Mouse (Mus musculus) T-helper 2 cell (primary cell): ENCODE data around the gene Grn.
"Not testable (repeated sequence)": the region's sequence is repeated elsewhere in the genome, so short reads cannot be mapped to it uniquely, and the experiment has no call there.

Experiments
- in situ Hi-C: fragments of 300-600 bp; cut with MboI, MseI; formaldehyde crosslinking; loops from one replicate; pipeline ENCODE4 v1.15.1; 2025; ENCODE audit warnings: high pct_unique_total_duplicates

The Grn gene

DNA sequence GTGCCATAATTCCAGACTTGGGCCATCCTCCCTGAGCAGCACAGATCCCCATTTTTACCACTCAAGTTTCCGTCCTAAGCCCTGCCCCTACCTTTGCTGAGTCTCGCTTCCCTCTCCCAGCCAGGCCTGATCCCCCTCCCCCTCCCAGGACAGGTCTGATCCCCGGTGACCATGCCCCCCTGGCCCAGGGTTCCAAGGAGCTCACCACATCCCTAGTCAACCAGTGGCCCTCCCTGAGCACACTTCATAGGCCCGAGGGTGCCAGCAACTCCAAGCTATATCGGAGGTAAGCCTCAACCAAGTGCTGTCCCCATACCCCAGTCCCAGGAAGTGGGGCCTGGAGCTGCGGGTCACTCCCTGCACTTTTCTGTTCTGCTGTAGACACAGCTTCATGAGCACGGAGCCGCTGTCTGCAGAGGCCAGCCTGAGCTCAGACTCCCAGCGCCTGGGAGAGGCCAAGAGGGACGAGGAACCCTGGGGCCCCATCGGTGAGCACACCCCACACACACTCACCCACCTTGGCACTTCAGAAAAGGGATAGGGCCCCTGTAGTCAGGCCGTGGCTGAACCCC, 29.5 kb upstream of the Grn start:
- in situ Hi-C loops, result loop anchor here (10.0 kb wide), 1 partner anchor 1286 kb away; the partner anchor contains the start of genes Retreg3 and Tubg1

DNA sequence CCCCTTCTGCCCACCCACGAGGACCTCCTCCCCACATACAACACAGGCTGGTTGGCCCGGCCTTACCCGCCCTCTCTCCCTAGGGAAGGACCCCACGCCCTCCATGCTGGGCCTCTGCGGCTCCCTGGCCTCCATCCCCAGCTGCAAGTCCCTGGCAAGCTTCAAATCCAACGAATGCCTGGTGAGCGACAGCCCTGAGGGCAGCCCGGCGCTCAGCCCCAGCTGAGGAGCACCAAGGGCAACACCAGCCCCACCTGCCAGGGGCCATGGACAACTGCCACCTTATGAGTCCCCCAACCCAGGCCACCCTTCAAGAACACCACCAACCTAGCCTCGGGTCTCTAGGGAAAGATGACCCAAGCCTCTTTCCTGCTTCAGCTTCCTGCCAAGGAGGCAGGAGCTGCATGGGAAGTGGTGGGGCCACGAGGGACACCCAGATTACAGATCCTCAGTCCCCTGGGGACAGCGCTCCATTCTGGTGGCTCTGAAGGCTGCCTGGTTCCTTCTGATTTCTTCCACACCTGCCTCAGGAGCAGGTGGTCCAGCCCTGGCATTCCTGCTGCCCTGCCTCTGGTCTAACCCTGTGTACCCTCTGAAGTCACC, 28.1 kb upstream of the Grn start:
- in situ Hi-C loops, result loop anchor here (10.0 kb wide), 1 partner anchor 1287 kb away; the partner anchor contains the start of genes Retreg3 and Tubg1

- in situ Hi-C loops, result loop anchor here (10.0 kb wide), 1 partner anchor 1289 kb away; the partner anchor contains the start of genes Retreg3 and Tubg1
Observed at GRCm38 (mm10) chr11:102403657-102404056, 26.5 kb upstream of the Grn start.

GRCm38 (mm10) chr11:102404161-102405010, 25.7 kb upstream of the Grn start:
- in situ Hi-C loops, result loop anchor here (10.0 kb wide), 1 partner anchor 1290 kb away; the partner anchor contains the start of genes Retreg3 and Tubg1

GRCm38 (mm10) chr11:102405544-102406285, 24.4 kb upstream of the Grn start:
- in situ Hi-C loops, result loop anchor here (10.0 kb wide), 1 partner anchor 1291 kb away; the partner anchor contains the start of genes Retreg3 and Tubg1

GRCm38 (mm10) chr11:102406401-102406800, 23.7 kb upstream of the Grn start:
- in situ Hi-C loops, result loop anchor here (10.0 kb wide), 1 partner anchor 1292 kb away; the partner anchor contains the start of genes Retreg3 and Tubg1

- in situ Hi-C loops, result loop anchor here (10.0 kb wide), 1 partner anchor 1292 kb away; the partner anchor contains the start of genes Retreg3 and Tubg1
Observed at GRCm38 (mm10) chr11:102406900-102407833, 22.9 kb upstream of the Grn start.

DNA sequence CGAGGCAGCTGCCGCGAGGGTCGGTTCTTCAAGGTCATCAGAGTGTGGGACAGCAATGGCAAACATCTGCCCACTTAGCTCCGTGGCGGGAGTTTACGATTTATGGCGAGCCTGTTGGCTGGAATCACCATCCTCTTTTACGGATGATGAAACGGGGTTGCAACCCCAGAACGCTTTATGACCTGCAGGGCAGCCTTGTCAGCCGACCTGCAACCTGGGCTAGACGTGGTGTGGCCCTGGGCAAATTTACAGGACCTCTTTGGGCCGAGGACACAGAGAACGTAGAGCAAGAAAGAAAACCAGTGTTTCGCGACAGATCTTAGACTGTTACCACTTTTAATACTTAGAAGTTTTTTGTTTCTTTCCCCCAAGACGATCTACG, 22.3 kb upstream of the Grn start, which contains the start of gene Slc25a39:
TSS of gene Slc25a39 (minus strand) at position 113 of the 382 bp plus-strand sequence.
- in situ Hi-C loops, result loop anchor here (10.0 kb wide), 1 partner anchor 1293 kb away; the partner anchor contains the start of genes Retreg3 and Tubg1

DNA sequence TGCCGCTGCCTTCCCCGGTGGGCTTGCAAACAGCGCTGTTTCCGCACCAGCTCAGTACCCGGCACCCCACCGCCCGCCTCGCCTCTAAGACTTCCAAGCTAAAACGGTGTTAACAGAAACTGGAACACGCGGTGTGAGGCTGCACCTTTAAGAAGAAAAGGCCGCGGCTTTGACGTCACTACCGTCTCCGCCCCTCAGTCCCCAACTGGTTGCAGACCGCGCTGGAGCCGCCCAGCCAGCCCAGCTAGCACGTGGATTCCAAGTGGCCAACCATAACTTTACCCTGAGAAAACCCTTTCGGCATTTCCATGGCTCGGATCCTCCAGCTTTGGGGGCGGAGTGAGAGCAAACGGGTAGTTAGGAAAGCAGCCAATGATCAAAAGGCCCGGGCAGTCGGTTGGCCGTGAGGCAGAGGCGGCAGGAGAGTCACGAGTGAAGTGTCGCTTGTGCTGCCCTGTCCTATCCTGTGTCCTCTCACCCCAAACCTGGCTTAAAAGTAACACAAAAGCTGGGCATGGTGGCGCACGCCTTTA, 21.7 kb upstream of the Grn start:
- in situ Hi-C loops, result loop anchor here (10.0 kb wide), 1 partner anchor 1294 kb away; the partner anchor contains the start of genes Retreg3 and Tubg1

DNA sequence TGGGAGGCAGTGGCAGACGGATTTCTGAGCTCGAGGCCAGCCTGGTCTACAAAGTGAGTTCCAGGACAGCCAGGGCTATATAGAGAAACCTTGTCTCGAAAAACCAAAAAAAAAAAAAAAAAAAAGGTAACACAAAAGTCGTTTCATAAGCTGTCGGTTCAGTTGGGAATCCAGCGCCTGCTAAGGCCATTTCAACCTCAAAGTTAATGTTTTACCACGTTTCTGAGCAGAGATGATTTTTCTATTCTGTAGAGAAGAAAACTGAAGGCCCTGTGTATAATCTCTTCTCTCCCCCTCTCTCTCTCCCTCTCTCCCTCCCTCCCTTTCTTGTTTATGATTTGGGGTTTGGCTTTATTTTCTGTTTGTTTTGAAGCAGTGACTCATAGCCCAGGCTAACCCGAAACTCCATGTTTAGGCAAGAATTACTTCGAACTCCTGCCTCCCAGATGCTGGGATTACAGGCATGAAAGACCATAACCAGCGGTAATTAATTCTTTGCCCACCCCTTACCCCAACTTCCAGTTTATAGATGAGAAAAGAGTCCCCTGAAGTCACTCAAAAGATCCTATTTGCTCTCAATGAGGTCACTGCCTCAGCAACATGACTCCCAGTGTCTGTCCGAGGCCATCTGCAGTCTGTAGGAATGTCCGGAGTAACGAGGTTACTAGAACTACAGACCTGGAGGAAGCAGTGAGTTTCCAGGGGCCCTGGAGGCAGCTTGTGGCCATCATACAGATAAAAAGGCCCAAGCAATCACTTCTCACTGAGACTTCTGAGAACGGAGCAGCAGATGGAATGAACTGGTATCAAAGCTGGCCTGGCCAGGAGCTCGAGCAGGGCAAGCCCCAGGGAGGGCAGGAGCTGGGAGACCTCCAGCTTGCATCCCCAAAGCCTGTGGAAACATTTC, 21.0 kb upstream of the Grn start:
- in situ Hi-C loops, result loop anchor here (10.0 kb wide), 1 partner anchor 1294 kb away; the partner anchor contains the start of genes Retreg3 and Tubg1

- in situ Hi-C loops, result loop anchor here (10.0 kb wide), 1 partner anchor 1295 kb away; the partner anchor contains the start of genes Retreg3 and Tubg1
Observed at GRCm38 (mm10) chr11:102409795-102410330, 20.3 kb upstream of the Grn start.

- in situ Hi-C loops, result not testable (repeated sequence)
Observed at GRCm38 (mm10) chr11:102410345-102410744, 19.8 kb upstream of the Grn start.

DNA sequence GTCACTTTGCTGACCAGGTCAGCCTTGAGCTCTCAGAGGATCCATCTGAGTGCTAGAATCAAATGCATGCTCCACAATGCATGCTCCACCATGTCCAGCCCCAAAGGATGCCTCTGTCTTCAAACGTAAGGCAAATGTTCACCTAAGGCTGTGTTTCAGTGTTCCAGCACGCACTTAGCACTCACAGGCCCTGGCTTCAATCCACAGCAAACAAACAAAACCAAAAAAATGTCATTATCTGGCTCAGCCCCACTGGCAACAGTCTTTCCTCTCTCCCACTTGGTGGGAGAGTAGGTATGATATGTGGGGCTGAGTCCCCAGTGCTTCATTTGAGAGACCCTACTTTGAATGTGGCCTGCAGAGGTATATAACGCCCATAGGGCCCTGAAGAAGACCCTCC, 19.1 kb upstream of the Grn start:
- in situ Hi-C loops, result no loop called here

GRCm38 (mm10) chr11:102411704-102412103, 18.4 kb upstream of the Grn start:
- in situ Hi-C loops, result no loop called here

GRCm38 (mm10) chr11:102413059-102413458, 17.1 kb upstream of the Grn start:
- in situ Hi-C loops, result no loop called here

DNA sequence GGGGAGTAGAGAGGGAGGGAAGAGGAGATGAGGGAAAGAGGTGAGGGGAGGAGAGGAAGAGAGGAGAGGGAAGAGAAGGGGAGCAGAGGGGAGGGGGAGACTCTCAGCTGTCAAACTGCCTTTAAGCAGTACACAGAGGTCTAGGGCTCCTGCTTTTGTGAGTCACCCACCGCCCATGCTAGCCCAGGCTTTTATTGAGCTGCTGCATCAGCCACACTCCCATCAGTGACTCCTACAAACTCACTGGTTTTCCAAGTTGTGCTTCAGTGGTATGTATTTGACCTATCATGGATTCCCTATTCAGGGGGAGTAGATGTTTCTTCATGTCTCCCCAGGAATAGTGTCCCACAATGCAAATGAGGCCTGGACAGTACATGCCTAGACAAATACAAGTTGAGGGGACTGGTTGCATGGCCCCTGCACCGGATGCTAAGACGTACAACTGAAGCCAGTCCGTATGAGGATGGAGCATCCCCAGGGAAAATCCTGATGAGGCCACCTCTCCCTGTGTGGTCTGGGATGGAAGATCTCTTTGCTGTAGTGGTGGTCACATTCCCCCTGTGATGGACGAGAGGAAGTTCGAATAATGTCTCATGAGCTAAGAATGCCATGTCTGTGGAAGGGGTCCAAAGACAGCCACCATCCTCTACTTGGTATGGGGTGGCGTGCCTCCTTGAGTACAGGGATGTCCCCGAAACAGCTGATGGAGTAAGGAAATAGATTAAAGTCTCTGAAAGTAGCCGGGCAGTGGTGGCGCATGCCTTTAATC, 14.9 kb upstream of the Grn start:
- in situ Hi-C loops, result no loop called here

- in situ Hi-C loops, result no loop called here
Observed at GRCm38 (mm10) chr11:102417160-102417559, 13.0 kb upstream of the Grn start.
